Mouse (Mus musculus) ES-E14 (cell line): Measurements from ENCODE around the gene Atrip.

ENCODE experiments used
- CHD2 ChIP-seq: IDR thresholded peaks from 2 replicates; pipeline ENCODE4 v1.6.1; 2014; ENCODE audit warnings: mild to moderate bottlenecking, low read depth, low read length, inconsistent platforms
- HCFC1 ChIP-seq: IDR thresholded peaks from 2 replicates; pipeline ENCODE4 v1.6.1; 2012; ENCODE audit warnings: low read length, inconsistent platforms, borderline replicate concordance; ENCODE audit not compliant: insufficient read depth
- MAFK ChIP-seq: IDR thresholded peaks from 2 replicates; pipeline ENCODE4 v1.6.1; 2014; ENCODE audit warnings: mild to moderate bottlenecking, low read depth, low read length, inconsistent platforms; ENCODE audit not compliant: insufficient read depth
- ZC3H11A ChIP-seq: IDR thresholded peaks from 2 replicates; pipeline ENCODE4 v1.6.1; 2012; ENCODE audit warnings: low read depth, mild to moderate bottlenecking, inconsistent platforms, low read length, borderline replicate concordance
- ZNF384 ChIP-seq: IDR thresholded peaks from 2 replicates; pipeline ENCODE4 v1.6.1; 2012; ENCODE audit warnings: low read depth, low read length, inconsistent platforms

GRCm38 (mm10) chr9:109103250-109103649, 29.3 kb upstream of the Atrip start:
- TF ChIP-seq ZNF384 = no peak
- no peak for TF ChIP-seq ZC3H11A
- TF ChIP-seq HCFC1 = no peak
- no peak for TF ChIP-seq CHD2
- no peak for TF ChIP-seq MAFK
